Mouse (Mus musculus): ENCODE measurements around the gene Topaz1. TPM values are rescaled to one million over a fixed set of nuclear protein-coding genes. Genes with fewer than 3 reads are reported as not detected.
A peak's percentile ranks its signal among the peaks of the same experiment; 100 is the strongest.

The Topaz1 gene
- polyA plus RNA-seq, 1 experiment from 2014 or later = not detected

DNA sequence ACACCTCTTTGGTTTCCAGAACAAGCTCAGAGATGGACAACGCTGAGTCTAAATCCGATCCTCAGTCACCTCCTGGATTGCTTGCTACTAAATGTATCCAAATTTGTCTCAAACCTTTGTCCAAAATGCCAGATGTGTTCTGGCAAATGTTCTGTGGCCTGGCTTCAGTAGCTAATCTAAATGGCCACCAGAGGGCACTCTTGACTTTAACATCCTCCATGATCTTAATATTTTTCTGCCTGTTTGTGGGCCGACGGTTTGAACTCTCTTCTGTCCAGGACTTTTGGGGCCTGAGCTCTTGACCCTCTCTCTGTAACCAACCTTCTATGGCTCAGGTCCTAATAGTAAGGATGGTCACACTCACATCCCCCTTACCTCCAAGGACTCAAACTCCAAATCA is 10.4 kb upstream of the Topaz1 start:
- Histone ChIP-seq H3K27me3 (ENCODE audit: insufficient read depth, low read length) (no peaks in the 10 kb centered on the region), H3K4me1 (ENCODE audit: insufficient read depth) (no peaks in the 10 kb centered on the region), H3K4me2 (ENCODE audit: low read depth, low read length) (no peak overlapping the region), H3K9me3 (ENCODE audit: low read length) (no peaks in the 10 kb centered on the region), H3K36me3 (replicated peaks; ENCODE audit: insufficient read depth, low read length) (no peaks in the 10 kb centered on the region), H3K27ac (ENCODE audit: low read depth) (no peak overlapping the region), H3K4me3 (ENCODE audit: low read depth, low read length) (no peak overlapping the region), H3K9ac (replicated peaks) (no peak overlapping the region)
- no peak for ATAC-seq
- DNase-seq = peak; percentile 41
- 19% methylated on average over 4 of the region's 4 CpGs for WGBS (ENCODE audit: insufficient replicate concordance)
- TF ChIP-seq CTCF (IDR thresholded peaks at IDR 0.05; ENCODE audit: low read depth) (peak; percentile 80), EP300 (IDR thresholded peaks at IDR 0.05; ENCODE audit: low read depth) (no peak)

DNA sequence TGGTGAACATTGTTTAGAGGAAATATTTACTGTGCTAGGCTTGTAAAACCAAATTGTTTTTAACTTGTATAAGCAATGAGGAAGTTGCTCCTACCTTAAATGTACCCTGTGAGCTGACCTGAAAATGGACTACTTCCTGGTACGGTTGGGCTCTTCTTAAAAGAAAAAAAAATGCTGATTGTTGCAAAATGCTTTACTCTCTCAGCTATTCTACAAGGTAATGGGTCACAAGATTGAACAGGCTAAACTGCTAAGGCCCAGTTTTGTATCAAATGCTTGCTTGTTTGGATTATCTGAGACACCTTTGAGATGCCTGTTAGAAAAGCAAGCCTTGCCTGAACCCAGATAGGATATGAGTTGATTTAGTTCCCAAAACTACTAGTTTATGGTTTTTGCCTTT is 1.3 kb upstream of the Topaz1 start:
- no peak overlapping the region for H3K4me2 ChIP-seq (ENCODE audit: low read depth, low read length)
- H3K4me1 ChIP-seq (ENCODE audit: insufficient read depth) = no peaks in the 10 kb centered on the region
- 29% methylated on average over 1 of the region's 1 CpGs for WGBS (ENCODE audit: insufficient replicate concordance)
- H3K36me3 ChIP-seq (replicated peaks; ENCODE audit: insufficient read depth, low read length) = no peaks in the 10 kb centered on the region
- DNase-seq = no peak
- H3K4me3 ChIP-seq (ENCODE audit: low read depth, low read length) = no peak overlapping the region
- H3K9me3 ChIP-seq (ENCODE audit: low read length) = no peaks in the 10 kb centered on the region
- TF ChIP-seq EP300 (IDR thresholded peaks at IDR 0.05; ENCODE audit: low read depth) (no peak), CTCF (IDR thresholded peaks at IDR 0.05; ENCODE audit: low read depth) (no peak)
- no peak overlapping the region for H3K27ac ChIP-seq (ENCODE audit: low read depth)
- no peak overlapping the region for H3K9ac ChIP-seq (replicated peaks)
- H3K27me3 ChIP-seq (ENCODE audit: insufficient read depth, low read length) = no peaks in the 10 kb centered on the region
- ATAC-seq = no peak

DNA sequence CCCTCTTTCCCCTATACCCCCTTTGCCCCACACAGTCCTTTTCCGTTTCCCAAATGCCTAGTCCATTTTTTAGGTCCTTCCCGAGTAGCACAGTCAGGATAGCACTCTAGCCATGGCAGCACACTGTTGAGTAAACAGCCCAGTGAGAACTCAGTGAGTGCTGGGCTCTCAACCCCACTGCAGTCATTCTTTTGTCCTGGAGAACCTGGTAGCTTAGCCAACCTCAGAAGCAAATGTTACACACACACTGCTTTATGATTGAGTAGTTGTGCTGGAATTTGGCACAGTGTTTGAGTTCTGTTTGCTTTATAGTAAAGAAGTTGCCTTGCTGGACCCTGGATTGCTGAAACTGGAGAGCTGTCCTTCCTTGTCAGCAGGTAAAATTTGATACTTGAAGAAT is 10.5 kb downstream of the Topaz1 start:
- DNase-seq (no peak), ATAC-seq (no peak)
- Histone ChIP-seq H3K4me3 (ENCODE audit: low read depth, low read length) (no peak overlapping the region), H3K9me3 (ENCODE audit: low read length) (no peaks in the 10 kb centered on the region), H3K36me3 (replicated peaks; ENCODE audit: insufficient read depth, low read length) (no peaks in the 10 kb centered on the region), H3K27me3 (ENCODE audit: insufficient read depth, low read length) (no peaks in the 10 kb centered on the region), H3K4me1 (ENCODE audit: insufficient read depth) (no peaks in the 10 kb centered on the region), H3K9ac (replicated peaks) (no peak overlapping the region), H3K27ac (ENCODE audit: low read depth) (no peak overlapping the region), H3K4me2 (ENCODE audit: low read depth, low read length) (no peak overlapping the region)
- no peak for TF ChIP-seq CTCF (IDR thresholded peaks at IDR 0.05; ENCODE audit: low read depth)
- no peak for TF ChIP-seq EP300 (IDR thresholded peaks at IDR 0.05; ENCODE audit: low read depth)
- 43% methylated on average over 2 of the region's 2 CpGs for WGBS (ENCODE audit: insufficient replicate concordance)

DNA sequence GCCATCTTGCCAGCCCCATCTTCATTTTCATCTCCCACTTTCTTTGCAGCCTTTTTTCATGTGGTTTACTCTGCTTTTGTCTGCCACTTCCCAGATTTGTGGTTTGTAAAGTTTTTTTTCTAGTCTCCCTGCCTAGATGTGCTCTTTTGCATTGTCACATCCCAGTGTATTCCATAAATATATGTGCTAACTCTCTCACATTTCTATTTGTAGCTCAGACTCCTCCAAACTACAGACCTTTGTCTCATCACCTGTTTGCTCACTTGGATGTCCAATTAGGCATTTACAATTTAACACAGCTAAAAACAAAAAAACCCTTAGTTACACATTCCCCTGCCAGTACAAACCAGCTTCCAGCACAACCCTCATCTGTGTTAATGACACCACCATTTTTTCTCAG is 13.0 kb downstream of the Topaz1 start:
- Histone ChIP-seq H3K9ac (replicated peaks) (no peak overlapping the region), H3K27ac (ENCODE audit: low read depth) (no peak overlapping the region), H3K27me3 (ENCODE audit: insufficient read depth, low read length) (no peaks in the 10 kb centered on the region), H3K4me1 (ENCODE audit: insufficient read depth) (no peaks in the 10 kb centered on the region), H3K4me2 (ENCODE audit: low read depth, low read length) (no peak overlapping the region), H3K4me3 (ENCODE audit: low read depth, low read length) (no peak overlapping the region), H3K36me3 (replicated peaks; ENCODE audit: insufficient read depth, low read length) (no peaks in the 10 kb centered on the region), H3K9me3 (ENCODE audit: low read length) (no peaks in the 10 kb centered on the region)
- no peak for ATAC-seq
- TF ChIP-seq EP300 (IDR thresholded peaks at IDR 0.05; ENCODE audit: low read depth) (no peak), CTCF (IDR thresholded peaks at IDR 0.05; ENCODE audit: low read depth) (no peak)
- no peak for DNase-seq

DNA sequence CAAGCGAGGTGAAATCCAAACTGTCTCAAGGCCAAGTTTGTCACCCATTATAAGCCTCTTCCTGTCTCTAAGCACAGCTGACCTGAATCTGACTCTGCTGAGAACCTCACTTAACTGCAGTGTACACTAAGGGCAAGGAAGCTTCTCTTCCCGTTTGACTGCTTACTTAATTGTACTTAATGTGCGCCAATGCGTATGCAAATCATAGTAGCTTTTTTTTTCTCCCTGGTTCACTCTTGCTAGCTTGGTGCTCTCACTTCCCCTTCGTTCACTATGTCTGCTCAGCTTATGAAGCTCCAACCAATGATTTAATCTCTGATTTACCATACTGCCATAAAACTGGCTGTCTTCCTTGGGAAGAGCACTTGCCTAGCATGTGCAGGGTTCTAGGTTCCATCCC is 38.1 kb downstream of the Topaz1 start:
- Histone ChIP-seq H3K4me2 (ENCODE audit: low read depth, low read length) (no peak overlapping the region), H3K27me3 (ENCODE audit: insufficient read depth, low read length) (no peaks in the 10 kb centered on the region), H3K36me3 (replicated peaks; ENCODE audit: insufficient read depth, low read length) (no peaks in the 10 kb centered on the region), H3K27ac (ENCODE audit: low read depth) (no peak overlapping the region), H3K9me3 (ENCODE audit: low read length) (no peaks in the 10 kb centered on the region), H3K4me3 (ENCODE audit: low read depth, low read length) (no peak overlapping the region), H3K4me1 (ENCODE audit: insufficient read depth) (no peaks in the 10 kb centered on the region), H3K9ac (replicated peaks) (no peak overlapping the region)
- DNase-seq (no peak), ATAC-seq (no peak)
- TF ChIP-seq EP300 (IDR thresholded peaks at IDR 0.05; ENCODE audit: low read depth) (no peak), CTCF (IDR thresholded peaks at IDR 0.05; ENCODE audit: low read depth) (no peak)
- WGBS (ENCODE audit: insufficient replicate concordance) = 56% methylated on average over 5 of the region's 5 CpGs

DNA sequence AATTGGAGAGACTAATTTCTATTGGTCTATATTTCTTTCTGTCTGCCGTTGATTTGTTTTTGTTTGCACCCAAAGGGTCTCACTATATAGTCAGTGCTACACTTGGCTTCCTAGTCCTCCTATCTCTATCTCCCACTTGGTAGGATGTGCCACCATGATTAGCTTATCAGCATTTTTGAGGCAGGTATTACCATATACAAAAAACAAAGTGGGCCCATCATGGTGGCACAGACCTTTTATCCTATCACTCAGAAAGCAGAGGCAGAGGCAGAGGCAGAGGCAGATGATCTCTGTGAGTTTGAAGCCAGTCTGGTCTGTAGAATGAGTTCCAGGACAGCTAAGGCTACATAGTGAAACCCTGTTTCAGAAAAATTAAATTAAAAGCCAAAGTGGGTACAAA is 39.4 kb downstream of the Topaz1 start:
- no peak overlapping the region for H3K27ac ChIP-seq (ENCODE audit: low read depth)
- no peak overlapping the region for H3K9ac ChIP-seq (replicated peaks)
- H3K4me3 ChIP-seq (ENCODE audit: low read depth, low read length) = no peak overlapping the region
- H3K9me3 ChIP-seq (ENCODE audit: low read length) = no peaks in the 10 kb centered on the region
- TF ChIP-seq EP300 (IDR thresholded peaks at IDR 0.05; ENCODE audit: low read depth) (no peak), CTCF (IDR thresholded peaks at IDR 0.05; ENCODE audit: low read depth) (no peak)
- ATAC-seq (no peak), DNase-seq (no peak)
- no peak overlapping the region for H3K4me2 ChIP-seq (ENCODE audit: low read depth, low read length)
- H3K4me1 ChIP-seq (ENCODE audit: insufficient read depth) = no peaks in the 10 kb centered on the region
- H3K27me3 ChIP-seq (ENCODE audit: insufficient read depth, low read length) = no peaks in the 10 kb centered on the region
- WGBS (ENCODE audit: insufficient replicate concordance) = 76% methylated on average over 1 of the region's 1 CpGs
- no peaks in the 10 kb centered on the region for H3K36me3 ChIP-seq (replicated peaks; ENCODE audit: insufficient read depth, low read length)

Measured in liver, postnatal 0 days (tissue).